Mouse (Mus musculus) kidney, embryonic 15.5 days (tissue): Measurements from ENCODE around the gene Adh6a. TPM values are rescaled to one million over a fixed set of nuclear protein-coding genes. Genes with fewer than 3 reads are reported as not detected.
A peak's percentile ranks its signal among the peaks of the same experiment; 100 is the strongest.

Source experiments
- ATAC-seq: fragments of 200-750 bp; cut with Nextera tagmentation; replicated peaks from 2 replicates; pipeline ENCODE4 v1.8.0; 2017; ENCODE audit warnings: moderate TSS enrichment; ENCODE audit not compliant: low FRiP score
- H3K27ac ChIP-seq: fragments of 300-500 bp; sonication (generic); 2 replicates; pipeline ENCODE4 v1.5.1; 2015; ENCODE audit warnings: mild to moderate bottlenecking, inconsistent platforms
- H3K27me3 ChIP-seq: fragments of 300-500 bp; sonication (generic); 2 replicates; pipeline ENCODE4 v1.6.1; 2015; ENCODE audit warnings: inconsistent platforms
- H3K36me3 ChIP-seq: fragments of 300-500 bp; sonication (generic); 2 replicates; pipeline ENCODE4 v1.6.1; 2015; ENCODE audit warnings: inconsistent platforms
- H3K4me1 ChIP-seq: fragments of 300-500 bp; sonication (generic); 2 replicates; pipeline ENCODE4 v1.6.1; 2015; ENCODE audit warnings: inconsistent platforms
- H3K4me2 ChIP-seq: fragments of 300-500 bp; sonication (generic); 2 replicates; pipeline ENCODE4 v1.6.1; 2015; ENCODE audit warnings: moderate library complexity, mild to moderate bottlenecking, inconsistent platforms
- H3K4me3 ChIP-seq: fragments of 300-500 bp; sonication (generic); replicated peaks from 2 replicates; pipeline ENCODE4 v1.5.1; 2015; ENCODE audit warnings: mild to moderate bottlenecking, inconsistent platforms
- H3K9ac ChIP-seq: fragments of 300-500 bp; sonication (generic); 2 replicates; pipeline ENCODE4 v1.6.1; 2015; ENCODE audit warnings: mild to moderate bottlenecking, inconsistent platforms
- H3K9me3 ChIP-seq: fragments of 300-500 bp; sonication (generic); replicated peaks from 2 replicates; pipeline ENCODE4 v1.6.1; 2016; ENCODE audit warnings: inconsistent platforms
- WGBS: fragments of 180-500 bp; shearing (Covaris S2); methylation state at CpG from one replicate; pipeline ENCODE4 v1.1.7; 2015; ENCODE audit warnings: mixed read lengths; 5-methylcytosine and 5-hydroxymethylcytosine counted together
- polyA plus RNA-seq: library from polyadenylated mRNA; unstranded; fragments of >200 nt; fragmentation: Nextera tagmentation; extraction: Ambion mirVana; gene quantifications from 2 replicates; pipeline ENCODE4 v1.2.1, GENCODE M21; 2015

The Adh6a gene
- polyA plus RNA-seq, 1 experiment from 2014 or later, result not detected

DNA sequence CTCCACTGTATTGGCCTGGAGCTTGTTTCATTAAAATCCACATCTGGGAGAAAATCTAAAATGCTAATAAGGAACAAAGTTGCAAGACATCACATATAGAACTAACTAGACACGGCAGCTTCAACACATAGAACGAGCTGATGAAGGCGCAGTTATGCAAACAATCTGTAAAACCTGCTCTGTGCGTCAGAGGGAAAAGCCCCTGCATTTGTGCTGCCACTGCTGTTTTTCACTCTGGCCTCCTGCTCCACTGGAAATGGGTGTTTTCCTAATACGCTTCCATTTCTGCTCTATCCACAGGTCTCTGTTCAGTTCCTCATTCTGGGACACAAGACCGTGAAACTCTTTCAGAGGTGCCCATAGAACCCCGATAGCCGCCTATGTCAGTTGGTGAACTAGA is 20.8 kb downstream of the Adh6a start:
- WGBS, result 75% methylated on average over 8 of the region's 8 CpGs
- H3K4me2 ChIP-seq, result no peak overlapping the region
- no peak for ATAC-seq

DNA sequence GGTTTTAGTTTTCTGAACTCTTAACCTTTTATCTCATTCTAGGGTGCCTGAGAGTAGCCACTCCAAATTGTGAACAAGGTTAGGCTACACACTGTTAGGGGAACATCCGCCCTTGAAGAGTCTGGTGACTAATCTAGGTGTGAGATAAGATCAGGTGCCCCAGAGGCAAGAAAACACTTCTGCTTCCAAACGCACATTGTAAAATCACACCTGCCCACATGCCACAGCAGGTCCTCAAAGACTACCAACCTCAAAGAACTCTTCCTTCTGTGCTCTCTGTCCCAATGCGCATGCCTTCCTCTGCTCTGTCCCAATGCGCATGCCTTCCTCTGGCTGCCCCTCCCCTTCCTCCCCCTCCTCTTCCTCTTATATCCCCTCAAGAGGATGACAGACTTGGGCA is 21.2 kb downstream of the Adh6a start:
- no peak overlapping the region for H3K4me2 ChIP-seq
- ATAC-seq, result no peak
- H3K9ac ChIP-seq, result no peak overlapping the region
- no peak overlapping the region for H3K4me3 ChIP-seq
- H3K27me3 ChIP-seq, result no peaks in the 10 kb centered on the region
- H3K27ac ChIP-seq, result no peak overlapping the region
- no peaks in the 10 kb centered on the region for H3K9me3 ChIP-seq
- WGBS, result 70% methylated on average over 4 of the region's 4 CpGs
- H3K36me3 ChIP-seq, result no peaks in the 10 kb centered on the region
- H3K4me1 ChIP-seq, result no peaks in the 10 kb centered on the region

More for the DNA sequence above, 20.8 kb downstream of the Adh6a start:
- H3K4me1 ChIP-seq, result no peaks in the 10 kb centered on the region
- H3K36me3 ChIP-seq, result no peaks in the 10 kb centered on the region
- H3K9ac ChIP-seq, result no peak overlapping the region
- no peak overlapping the region for H3K27ac ChIP-seq
- H3K4me3 ChIP-seq, result no peak overlapping the region
- H3K9me3 ChIP-seq, result no peaks in the 10 kb centered on the region
- no peaks in the 10 kb centered on the region for H3K27me3 ChIP-seq

DNA sequence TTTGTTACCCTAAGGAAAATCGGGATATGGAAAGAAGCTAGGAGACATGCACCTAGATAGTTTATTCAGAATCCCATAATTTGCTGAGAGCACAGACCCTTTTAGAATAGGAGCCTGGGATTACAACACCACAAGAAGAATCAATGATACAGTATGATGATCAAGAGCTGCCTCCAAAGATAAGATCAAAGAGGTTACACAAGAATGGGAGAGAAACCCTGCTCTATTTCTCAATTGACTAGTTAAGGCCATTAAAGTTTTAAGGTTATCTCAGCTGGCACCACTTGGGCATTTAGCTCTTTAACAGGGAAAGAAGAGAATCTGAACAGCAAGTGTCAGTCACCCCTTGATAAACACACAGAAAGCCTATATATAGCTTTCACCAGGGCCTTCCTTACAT is 22.5 kb downstream of the Adh6a start:
- Histone ChIP-seq H3K27me3 (no peaks in the 10 kb centered on the region), H3K36me3 (no peaks in the 10 kb centered on the region), H3K27ac (no peak overlapping the region), H3K4me2 (no peak overlapping the region), H3K9me3 (no peaks in the 10 kb centered on the region), H3K4me1 (no peaks in the 10 kb centered on the region), H3K4me3 (no peak overlapping the region), H3K9ac (no peak overlapping the region)
- ATAC-seq, result no peak
- 87% methylated on average over 1 of the region's 1 CpGs for WGBS

DNA sequence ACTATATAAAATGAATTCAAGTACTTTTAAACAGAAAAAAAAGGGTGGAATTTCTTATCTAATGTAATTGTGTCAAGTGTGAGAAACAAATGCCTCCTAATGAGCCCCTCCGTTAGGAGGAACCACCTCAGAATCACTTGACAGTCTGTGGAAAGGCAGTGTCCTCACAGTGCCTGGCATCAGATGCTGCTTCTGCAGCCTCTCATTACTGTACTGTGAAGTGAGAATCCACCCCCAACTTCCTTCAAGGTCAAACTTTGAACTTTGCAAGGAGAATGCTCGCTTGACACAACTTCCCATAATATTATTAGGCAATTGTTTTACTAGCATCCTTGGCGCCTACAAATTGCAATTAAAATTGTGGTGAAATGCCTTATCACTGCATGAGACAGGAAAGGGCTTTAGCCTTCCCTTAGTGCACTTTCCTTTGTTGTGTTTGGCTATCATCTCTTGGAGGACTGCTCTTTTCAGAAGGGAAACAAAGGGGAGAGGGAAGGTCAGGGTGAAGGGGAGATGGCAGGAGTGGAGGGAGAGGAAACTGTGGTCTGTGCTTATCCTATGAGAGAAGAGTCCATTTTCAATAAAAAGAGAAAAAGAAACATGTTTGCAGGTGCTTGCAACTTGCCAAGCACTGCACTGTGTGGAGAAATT is 23.1 kb downstream of the Adh6a start:
- Histone ChIP-seq H3K4me2 (no peak overlapping the region), H3K9ac (no peak overlapping the region), H3K36me3 (no peaks in the 10 kb centered on the region), H3K9me3 (no peaks in the 10 kb centered on the region), H3K4me1 (no peaks in the 10 kb centered on the region), H3K27ac (no peak overlapping the region), H3K4me3 (no peak overlapping the region), H3K27me3 (no peaks in the 10 kb centered on the region)
- ATAC-seq, result no peak
- 49% methylated on average over 3 of the region's 3 CpGs for WGBS

DNA sequence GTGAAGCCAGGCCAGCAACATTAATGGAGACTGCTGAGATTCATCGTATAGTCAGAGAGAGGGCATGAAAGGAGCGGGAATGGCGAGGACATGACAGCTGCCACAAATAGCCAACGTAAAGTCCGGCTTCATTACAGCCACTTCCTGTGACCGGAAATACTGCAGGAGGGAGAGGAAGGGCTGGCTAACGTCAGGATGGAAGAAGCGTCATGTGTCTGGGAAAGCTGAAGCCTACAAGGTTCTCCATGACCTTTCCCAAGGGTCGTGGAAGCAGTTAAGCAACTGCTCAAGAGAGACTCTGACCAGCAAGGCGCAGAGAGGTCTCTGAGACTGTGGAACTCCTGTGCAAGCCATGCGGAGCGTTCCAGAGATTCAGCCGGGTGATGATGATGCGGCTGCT is 28.4 kb downstream of the Adh6a start, which contains the start of gene Adh6b:
TSS of gene Adh6b (plus strand) at position 305 of the 400 bp plus-strand sequence.
- no peaks in the 10 kb centered on the region for H3K9me3 ChIP-seq
- WGBS, result 64% methylated on average over 14 of the region's 14 CpGs
- H3K9ac ChIP-seq, result no peak within 1 kb of the TSS
- no peak within 1 kb of the TSS for H3K4me3 ChIP-seq
- no peaks in the 10 kb centered on the region for H3K36me3 ChIP-seq
- H3K4me2 ChIP-seq, result no peak within 1 kb of the TSS
- no peak for ATAC-seq
- no peak within 1 kb of the TSS for H3K27ac ChIP-seq
- no peaks in the 10 kb centered on the region for H3K27me3 ChIP-seq
- no peaks in the 10 kb centered on the region for H3K4me1 ChIP-seq

DNA sequence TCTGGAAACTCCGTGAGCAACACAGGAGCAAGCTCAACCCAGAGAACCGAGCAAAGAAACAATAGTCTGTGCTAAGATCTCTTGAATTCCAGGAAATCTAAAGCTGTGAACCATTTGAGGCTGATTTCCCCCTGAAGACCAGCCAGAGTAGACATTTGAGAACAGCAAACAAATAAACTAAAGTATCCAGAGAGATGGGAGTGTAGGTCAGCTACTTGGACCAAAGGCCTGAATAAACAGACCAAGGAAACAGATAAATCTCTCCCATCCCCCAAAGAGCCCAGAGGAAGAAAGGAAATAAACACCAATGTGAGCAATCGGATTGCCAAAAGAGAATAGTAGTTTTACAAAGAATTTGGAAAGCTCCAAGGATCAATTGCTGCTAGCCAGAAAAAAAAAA is 34.0 kb downstream of the Adh6a start:
- H3K27me3 ChIP-seq, result no peaks in the 10 kb centered on the region
- no peak overlapping the region for H3K4me2 ChIP-seq
- ATAC-seq, result 0 out of 2 replicates have a peak, but pooled peaks have one; percentile 25
- peaks cover 7% of the 10 kb centered on the region for H3K4me1 ChIP-seq
- 28% methylated on average over 3 of the region's 3 CpGs for WGBS
- peak overlapping the region; percentile 51; the same call in 1 of the 2 replicates for H3K27ac ChIP-seq
- H3K4me3 ChIP-seq, result no peak overlapping the region
- H3K9me3 ChIP-seq, result no peaks in the 10 kb centered on the region
- H3K9ac ChIP-seq, result no peak overlapping the region
- no peaks in the 10 kb centered on the region for H3K36me3 ChIP-seq

DNA sequence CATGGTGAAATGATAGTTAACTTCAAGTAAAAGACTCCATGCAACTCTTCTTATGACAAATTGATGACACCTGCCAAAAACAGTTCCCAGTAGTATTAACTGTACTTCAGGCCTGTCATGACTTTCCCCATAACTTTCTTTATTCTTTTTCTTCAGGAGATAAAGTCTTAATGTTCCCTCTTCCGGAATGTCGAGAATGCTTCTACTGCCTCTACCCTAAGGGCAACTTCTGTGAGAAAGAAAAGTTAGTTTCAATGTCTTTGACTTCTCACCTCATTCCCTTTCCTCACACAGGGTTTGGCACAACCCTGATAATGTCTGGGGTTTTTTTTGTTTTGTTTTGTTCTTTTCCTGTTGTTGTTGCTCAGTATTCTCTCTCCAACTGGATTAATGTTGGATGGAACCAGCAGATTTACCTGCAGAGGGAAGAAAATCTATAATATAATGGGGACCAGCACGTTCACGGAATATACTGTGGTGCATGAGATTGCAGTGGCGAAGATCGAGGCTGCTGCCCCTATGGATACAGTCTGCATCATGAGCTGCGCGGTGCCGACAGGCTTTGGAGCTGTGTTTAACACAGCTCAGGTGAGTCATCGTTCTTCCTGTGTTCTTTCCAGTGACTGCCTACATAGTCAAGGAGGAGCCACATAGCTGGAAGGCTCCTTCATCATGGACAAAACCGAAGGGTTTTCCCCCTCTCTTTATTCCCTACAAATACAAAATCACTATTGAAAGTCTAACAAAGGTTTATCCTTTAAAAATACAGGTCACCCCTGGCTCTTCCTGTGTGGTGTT is 39.1 kb downstream of the Adh6a start:
- no peaks in the 10 kb centered on the region for H3K9me3 ChIP-seq
- no peak overlapping the region for H3K4me3 ChIP-seq
- no peak overlapping the region for H3K4me2 ChIP-seq
- H3K27me3 ChIP-seq, result no peaks in the 10 kb centered on the region
- ATAC-seq, result no peak
- H3K36me3 ChIP-seq, result no peaks in the 10 kb centered on the region
- H3K9ac ChIP-seq, result no peak overlapping the region
- H3K4me1 ChIP-seq, result peaks cover under 1% of the 10 kb centered on the region; the same call in 1 of the 2 replicates
- 89% methylated on average over 11 of the region's 11 CpGs for WGBS
- H3K27ac ChIP-seq, result no peak overlapping the region

DNA sequence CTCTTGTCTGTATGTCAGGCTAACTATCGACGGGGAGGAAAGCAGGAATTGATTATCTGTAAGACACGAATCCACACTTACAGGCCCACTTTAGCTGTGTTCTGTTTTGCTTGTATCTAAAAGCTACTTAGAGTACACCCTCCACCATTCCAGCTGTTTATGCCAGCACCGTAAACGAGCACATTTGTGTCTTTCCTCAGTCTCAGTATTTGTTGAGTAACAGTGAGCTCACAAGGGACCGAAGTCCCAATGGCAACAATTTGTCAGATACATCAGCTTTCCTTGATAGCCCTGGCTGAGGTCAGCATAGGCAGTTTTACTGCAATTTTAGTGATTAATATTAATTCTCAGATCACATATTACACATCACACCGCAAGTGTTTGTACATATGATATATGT is 45.8 kb downstream of the Adh6a start:
- Histone ChIP-seq H3K4me2 (no peak overlapping the region), H3K9ac (no peak overlapping the region), H3K27ac (no peak overlapping the region), H3K36me3 (no peaks in the 10 kb centered on the region), H3K9me3 (no peaks in the 10 kb centered on the region), H3K4me1 (no peaks in the 10 kb centered on the region), H3K4me3 (no peak overlapping the region), H3K27me3 (no peaks in the 10 kb centered on the region)
- WGBS, result 87% methylated on average over 7 of the region's 7 CpGs
- ATAC-seq, result no peak

DNA sequence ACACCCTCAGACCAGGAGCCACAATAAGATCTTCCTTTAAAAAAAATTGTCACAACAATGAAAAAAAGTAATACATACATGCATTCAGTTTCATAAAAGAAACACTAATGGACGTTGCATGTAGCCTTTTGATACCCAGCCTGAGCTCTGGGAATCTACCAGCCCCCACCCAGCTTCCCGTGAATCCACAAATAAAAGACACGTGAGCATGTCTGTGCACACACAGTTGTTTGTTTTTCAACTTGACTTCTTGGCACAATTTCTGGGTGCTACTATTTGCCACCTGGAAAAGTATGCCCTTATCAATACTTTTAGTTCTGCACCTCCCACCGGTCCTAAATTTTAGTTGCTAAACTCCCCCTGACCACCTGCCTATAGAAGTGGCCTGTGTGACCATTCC is 47.6 kb downstream of the Adh6a start:
- 88% methylated on average over 4 of the region's 4 CpGs for WGBS
- Histone ChIP-seq H3K4me2 (no peak overlapping the region), H3K4me3 (no peak overlapping the region), H3K27me3 (no peaks in the 10 kb centered on the region), H3K9me3 (no peaks in the 10 kb centered on the region), H3K4me1 (no peaks in the 10 kb centered on the region), H3K36me3 (no peaks in the 10 kb centered on the region), H3K27ac (no peak overlapping the region), H3K9ac (no peak overlapping the region)
- ATAC-seq, result no peak

DNA sequence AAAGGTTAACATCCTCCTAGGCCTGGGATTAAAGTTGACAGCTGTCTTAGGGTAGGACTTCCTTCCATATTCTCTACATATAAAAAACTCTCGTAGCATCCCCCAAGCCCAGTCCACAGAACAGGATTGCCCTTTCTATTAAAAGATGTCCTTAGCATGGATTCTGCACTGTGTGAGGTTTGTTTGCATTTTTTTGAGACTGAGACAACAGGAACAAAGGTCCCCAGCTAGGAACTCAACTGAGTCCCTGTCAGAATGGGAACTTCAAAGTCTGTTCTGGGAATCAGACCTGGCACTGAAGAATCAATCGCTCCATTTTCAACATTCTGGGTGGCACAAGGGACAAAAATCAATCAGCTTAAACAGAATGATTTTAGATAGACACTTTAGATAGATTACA is 49.8 kb downstream of the Adh6a start:
- no peaks in the 10 kb centered on the region for H3K27me3 ChIP-seq
- H3K9me3 ChIP-seq, result no peaks in the 10 kb centered on the region
- H3K9ac ChIP-seq, result no peak overlapping the region
- H3K4me2 ChIP-seq, result no peak overlapping the region
- H3K4me3 ChIP-seq, result no peak overlapping the region
- H3K36me3 ChIP-seq, result no peaks in the 10 kb centered on the region
- WGBS, result 87% methylated on average over 2 of the region's 2 CpGs
- ATAC-seq, result no peak
- H3K4me1 ChIP-seq, result no peaks in the 10 kb centered on the region
- H3K27ac ChIP-seq, result no peak overlapping the region

DNA sequence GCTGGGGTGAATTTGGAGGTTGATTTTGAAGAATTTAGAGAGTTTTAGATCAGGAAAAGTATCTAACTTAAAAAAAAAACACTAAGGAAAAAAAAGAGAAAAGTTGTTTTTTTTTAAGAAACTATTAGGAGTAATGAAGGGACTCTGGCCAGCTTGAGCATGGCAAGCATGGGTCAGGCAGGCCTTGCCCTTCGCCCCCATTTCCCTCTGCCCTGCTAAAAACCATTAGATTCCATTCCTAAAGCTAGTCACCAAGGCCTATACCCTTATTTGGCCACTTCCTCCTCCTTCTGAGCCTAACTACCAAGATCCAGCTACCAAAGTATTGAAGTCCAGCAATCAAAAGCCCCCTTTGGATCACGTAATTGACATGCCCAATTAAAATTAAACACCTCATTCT is 53.1 kb downstream of the Adh6a start:
- WGBS, result 88% methylated on average over 2 of the region's 2 CpGs
- ATAC-seq, result no peak
- no peaks in the 10 kb centered on the region for H3K4me1 ChIP-seq

DNA sequence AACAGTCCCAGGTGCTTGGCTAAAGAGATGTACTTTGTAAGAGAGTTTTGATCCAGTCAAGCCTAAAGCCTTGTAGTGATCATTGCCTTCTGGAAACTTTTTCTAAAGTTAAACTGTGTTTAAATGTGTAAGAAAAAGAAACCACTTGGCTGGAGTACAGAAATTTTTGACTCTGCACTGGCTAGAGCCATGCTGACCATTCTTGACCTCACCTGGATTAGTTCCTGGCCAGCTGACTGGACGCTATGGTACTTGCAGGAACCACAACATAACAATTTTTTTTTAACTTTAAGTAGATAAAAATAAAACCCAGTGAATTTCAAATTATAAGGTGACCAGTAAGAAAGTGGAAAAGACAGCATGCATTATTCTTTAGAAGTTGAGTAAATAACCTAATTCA is 56.5 kb downstream of the Adh6a start:
- 75% methylated on average over 1 of the region's 1 CpGs for WGBS
- H3K27me3 ChIP-seq, result no peaks in the 10 kb centered on the region
- H3K4me1 ChIP-seq, result no peaks in the 10 kb centered on the region
- H3K27ac ChIP-seq, result no peak overlapping the region
- no peak for ATAC-seq
- no peak overlapping the region for H3K4me2 ChIP-seq
- no peak overlapping the region for H3K9ac ChIP-seq
- no peaks in the 10 kb centered on the region for H3K9me3 ChIP-seq
- H3K36me3 ChIP-seq, result no peaks in the 10 kb centered on the region
- H3K4me3 ChIP-seq, result no peak overlapping the region

More for the DNA sequence above, 53.1 kb downstream of the Adh6a start:
- Histone ChIP-seq H3K9me3 (no peaks in the 10 kb centered on the region), H3K4me2 (no peak overlapping the region), H3K36me3 (no peaks in the 10 kb centered on the region), H3K4me3 (no peak overlapping the region), H3K27ac (no peak overlapping the region), H3K27me3 (no peaks in the 10 kb centered on the region), H3K9ac (no peak overlapping the region)
